Mouse (Mus musculus): ENCODE data around the gene Gm11555. TPM values are rescaled to one million over a fixed set of nuclear protein-coding genes. Genes with fewer than 3 reads are reported as not detected.
"Not testable (repeated sequence)": the region's sequence is repeated elsewhere in the genome, so short reads cannot be mapped to it uniquely, and the experiment has no call there.

The Gm11555 gene
- polyA plus RNA-seq, 1 experiment = not detected

DNA sequence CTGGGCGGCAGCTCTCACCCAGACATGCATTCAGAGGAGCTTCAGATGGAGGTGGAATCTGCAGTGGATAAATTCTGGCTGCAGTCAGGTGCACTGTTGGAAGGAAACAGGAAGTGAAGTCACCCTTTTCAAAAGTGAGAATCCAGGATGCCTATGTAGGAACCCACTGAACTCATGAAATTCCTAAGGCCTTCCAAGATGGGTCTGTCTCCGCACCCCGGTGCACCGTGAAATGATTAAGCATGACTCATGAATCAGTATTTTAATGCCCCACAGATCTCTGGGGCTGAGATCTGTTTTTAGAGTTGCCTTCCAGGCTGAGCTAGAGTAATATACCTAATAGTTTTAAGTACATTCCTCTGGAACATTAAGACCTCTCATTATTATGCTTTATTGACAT is 9.2 kb upstream of the Gm11555 start:
- no peaks in the 10 kb centered on the region for H3K36me3 ChIP-seq (ENCODE audit: control insufficient read depth, insufficient read depth)
- no peaks in the 10 kb centered on the region for H3K79me3 ChIP-seq (ENCODE audit: low read depth)
- H3K4me3 ChIP-seq (ENCODE audit: insufficient read depth, poor library complexity, severe bottlenecking) = no peak overlapping the region
- H3ac ChIP-seq (ENCODE audit: control insufficient read depth, insufficient read length, low read depth) = no peak overlapping the region
- H3K79me2 ChIP-seq (ENCODE audit: control insufficient read depth, insufficient read depth) = no peaks in the 10 kb centered on the region
- peak; percentile 2 for TF ChIP-seq MYOD1 (IDR thresholded peaks at IDR 0.05; ENCODE audit: control insufficient read depth, insufficient read length, low read depth)
- TF ChIP-seq FOSL1 (IDR thresholded peaks at IDR 0.05; ENCODE audit: insufficient read depth, low read length, poor library complexity, severe bottlenecking) = peak; percentile 2
- TF ChIP-seq CTCF (IDR thresholded peaks at IDR 0.05; ENCODE audit: control insufficient read depth, insufficient read depth, insufficient read length) = no peak
- TF ChIP-seq MAX (IDR thresholded peaks at IDR 0.05) = no peak
- H3K27me3 ChIP-seq (ENCODE audit: control insufficient read depth, insufficient read depth, insufficient read length) = no peaks in the 10 kb centered on the region

GRCm38 (mm10) chr11:99658467-99659010 is 8.5 kb upstream of the Gm11555 start, which contains the start of gene Gm11563:
Gene Gm11563 (minus strand): TSS chr11:99658960.
- peak; percentile 86 for TF ChIP-seq MYOD1 (IDR thresholded peaks at IDR 0.05; ENCODE audit: control insufficient read depth, insufficient read length, low read depth)
- not testable (repeated sequence) for H3K79me2 ChIP-seq (ENCODE audit: control insufficient read depth, insufficient read depth); H3ac ChIP-seq (ENCODE audit: control insufficient read depth, insufficient read length, low read depth); H3K4me3 ChIP-seq (ENCODE audit: insufficient read depth, poor library complexity, severe bottlenecking); H3K27me3 ChIP-seq (ENCODE audit: control insufficient read depth, insufficient read depth, insufficient read length); H3K36me3 ChIP-seq (ENCODE audit: control insufficient read depth, insufficient read depth); H3K79me3 ChIP-seq (ENCODE audit: low read depth)

DNA sequence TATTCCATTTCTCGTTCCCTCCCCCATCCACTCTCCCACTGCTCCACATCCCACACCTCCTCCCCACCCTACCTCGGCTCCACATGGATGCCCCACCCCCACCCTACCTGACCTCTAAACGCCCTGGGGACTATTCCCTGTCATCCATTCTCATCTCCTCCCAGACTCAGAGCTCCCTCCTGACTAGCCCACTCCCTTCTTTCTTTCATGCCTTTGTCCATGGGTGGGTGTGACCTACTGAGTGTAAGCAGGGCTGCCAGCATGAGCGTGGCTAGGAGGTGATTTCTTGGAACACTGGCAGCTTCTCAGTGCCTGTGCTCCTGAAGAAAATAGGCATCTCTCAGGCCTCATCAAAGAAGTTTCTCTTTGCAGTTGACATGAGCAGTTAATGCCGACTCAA is 7.0 kb upstream of the Gm11555 start:
- Histone ChIP-seq H3K79me2 (ENCODE audit: control insufficient read depth, insufficient read depth) (no peaks in the 10 kb centered on the region), H3ac (ENCODE audit: control insufficient read depth, insufficient read length, low read depth) (no peak overlapping the region), H3K36me3 (ENCODE audit: control insufficient read depth, insufficient read depth) (no peaks in the 10 kb centered on the region), H3K79me3 (ENCODE audit: low read depth) (no peaks in the 10 kb centered on the region), H3K27me3 (ENCODE audit: control insufficient read depth, insufficient read depth, insufficient read length) (no peaks in the 10 kb centered on the region), H3K4me3 (ENCODE audit: insufficient read depth, poor library complexity, severe bottlenecking) (no peak overlapping the region)
- TF ChIP-seq MAX (IDR thresholded peaks at IDR 0.05) = no peak
- no peak for TF ChIP-seq USF1 (IDR thresholded peaks at IDR 0.05; ENCODE audit: low read depth)
- TF ChIP-seq CTCF (IDR thresholded peaks at IDR 0.05; ENCODE audit: control insufficient read depth, insufficient read depth, insufficient read length) = no peak
- no peak for TF ChIP-seq MYOG (IDR thresholded peaks at IDR 0.05; ENCODE audit: control insufficient read depth, extremely low read depth, insufficient read length)
- no peak for TF ChIP-seq CEBPB (IDR thresholded peaks at IDR 0.05; ENCODE audit: low read depth)
- no peak for TF ChIP-seq MYOD1 (IDR thresholded peaks at IDR 0.05; ENCODE audit: control insufficient read depth, insufficient read length, low read depth)
- TF ChIP-seq FOSL1 (IDR thresholded peaks at IDR 0.05; ENCODE audit: insufficient read depth, low read length, poor library complexity, severe bottlenecking) = no peak

- Histone ChIP-seq H3ac (ENCODE audit: control insufficient read depth, insufficient read length, low read depth) (no peak overlapping the region), H3K36me3 (ENCODE audit: control insufficient read depth, insufficient read depth) (no peaks in the 10 kb centered on the region), H3K79me2 (ENCODE audit: control insufficient read depth, insufficient read depth) (no peaks in the 10 kb centered on the region), H3K27me3 (ENCODE audit: control insufficient read depth, insufficient read depth, insufficient read length) (no peaks in the 10 kb centered on the region), H3K79me3 (ENCODE audit: low read depth) (no peaks in the 10 kb centered on the region), H3K4me3 (ENCODE audit: insufficient read depth, poor library complexity, severe bottlenecking) (no peak overlapping the region)
- TF ChIP-seq CTCF (IDR thresholded peaks at IDR 0.05; ENCODE audit: control insufficient read depth, insufficient read depth, insufficient read length) (no peak), MYOG (IDR thresholded peaks at IDR 0.05; ENCODE audit: control insufficient read depth, extremely low read depth, insufficient read length) (no peak), MYOD1 (IDR thresholded peaks at IDR 0.05; ENCODE audit: control insufficient read depth, insufficient read length, low read depth) (no peak)
Observed at GRCm38 (mm10) chr11:99646444-99646843, 3.6 kb downstream of the Gm11555 start.

- no peaks in the 10 kb centered on the region for H3K79me3 ChIP-seq (ENCODE audit: low read depth)
- TF ChIP-seq MAX (IDR thresholded peaks at IDR 0.05) = no peak
- TF ChIP-seq USF1 (IDR thresholded peaks at IDR 0.05; ENCODE audit: low read depth) = no peak
- no peak for TF ChIP-seq MYOG (IDR thresholded peaks at IDR 0.05; ENCODE audit: control insufficient read depth, extremely low read depth, insufficient read length)
- TF ChIP-seq CEBPB (IDR thresholded peaks at IDR 0.05; ENCODE audit: low read depth) = no peak
- TF ChIP-seq FOSL1 (IDR thresholded peaks at IDR 0.05; ENCODE audit: insufficient read depth, low read length, poor library complexity, severe bottlenecking) = no peak
- no peak for TF ChIP-seq MYOD1 (IDR thresholded peaks at IDR 0.05; ENCODE audit: control insufficient read depth, insufficient read length, low read depth)
- no peak for TF ChIP-seq CTCF (IDR thresholded peaks at IDR 0.05; ENCODE audit: control insufficient read depth, insufficient read depth, insufficient read length)
- H3K36me3 ChIP-seq (ENCODE audit: control insufficient read depth, insufficient read depth) = no peaks in the 10 kb centered on the region
- H3K27me3 ChIP-seq (ENCODE audit: control insufficient read depth, insufficient read depth, insufficient read length) = no peaks in the 10 kb centered on the region
- no peak overlapping the region for H3K4me3 ChIP-seq (ENCODE audit: insufficient read depth, poor library complexity, severe bottlenecking)
- no peak overlapping the region for H3ac ChIP-seq (ENCODE audit: control insufficient read depth, insufficient read length, low read depth)
- no peaks in the 10 kb centered on the region for H3K79me2 ChIP-seq (ENCODE audit: control insufficient read depth, insufficient read depth)
Observed at GRCm38 (mm10) chr11:99644351-99644750, 5.7 kb downstream of the Gm11555 start.

DNA sequence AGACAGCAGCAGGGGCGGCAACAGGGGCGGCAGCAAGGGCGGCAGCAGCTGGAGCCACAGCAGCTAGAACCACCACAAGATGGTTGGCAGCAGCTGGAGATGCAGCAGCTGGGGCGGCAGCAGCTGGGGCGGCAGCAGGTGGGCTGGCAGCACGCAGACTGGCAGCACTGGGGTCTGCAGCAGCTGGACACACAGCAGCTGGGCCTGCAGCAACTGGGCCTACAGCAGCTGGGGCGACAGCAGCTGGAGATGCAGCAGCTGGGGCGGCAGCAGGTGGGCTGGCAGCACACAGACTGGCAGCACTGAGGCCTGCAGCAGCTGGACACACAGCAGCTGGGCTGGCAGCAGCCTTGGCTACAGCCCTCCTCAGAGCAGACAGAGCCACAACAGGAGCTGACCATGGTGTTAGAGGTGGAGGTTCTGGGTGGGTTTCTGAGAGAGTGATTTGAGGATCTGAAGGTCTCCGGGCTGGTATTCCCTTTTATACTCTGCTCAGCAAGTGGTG is 6.3 kb downstream of the Gm11555 start, which contains the start of gene Krtap4-7:
Gene Krtap4-7, minus strand, starts transcription at position 455 of the 505 bp plus-strand sequence.
- H3K79me3 ChIP-seq (ENCODE audit: low read depth); H3K27me3 ChIP-seq (ENCODE audit: control insufficient read depth, insufficient read depth, insufficient read length); H3ac ChIP-seq (ENCODE audit: control insufficient read depth, insufficient read length, low read depth); H3K79me2 ChIP-seq (ENCODE audit: control insufficient read depth, insufficient read depth); H3K36me3 ChIP-seq (ENCODE audit: control insufficient read depth, insufficient read depth); H3K4me3 ChIP-seq (ENCODE audit: insufficient read depth, poor library complexity, severe bottlenecking): not testable (repeated sequence)
- peak; percentile 87 for TF ChIP-seq MYOD1 (IDR thresholded peaks at IDR 0.05; ENCODE audit: control insufficient read depth, insufficient read length, low read depth)

All from C2C12 (cell line).